Mouse (Mus musculus) left cerebral cortex, adult 2 months (tissue): ENCODE data around the gene Rnf167. TPM values are rescaled to one million over a fixed set of nuclear protein-coding genes. Genes with fewer than 3 reads are reported as not detected.

Experiments used
- DNase-seq, 2 experiments: peaks; one replicate each; pipeline ENCODE4 v3.0.0; 2021 to 2022; ENCODE audit warnings: low spot score in 2 of 2, mixed read lengths in 1 of 2; ENCODE audit errors: extremely low spot score in 1 of 2
- H3K27ac ChIP-seq: fragments of 200-600 bp; 2 replicates; pipeline ENCODE4 v1.8.1; 2022
- H3K4me3 ChIP-seq: fragments of 200-600 bp; 2 replicates; pipeline ENCODE4 v1.8.1; 2022
- CTCF ChIP-seq: fragments of 200-600 bp; IDR thresholded peaks from 2 replicates; pipeline ENCODE4 v1.8.1; 2022; ENCODE audit warnings: antibody characterized with exemption, mild to moderate bottlenecking, moderate library complexity
- intact Hi-C: fragments of 180-260 bp; cut with DNase I; formaldehyde crosslinking; loops from one replicate; pipeline ENCODE4 v1.15.1; 2025
- long read RNA-seq, 2 experiments: library from polyadenylated mRNA; stranded (forward); transcript quantifications; one replicate each; pipeline ENCODE4 v2.0.0; 2021; ENCODE audit warnings: borderline mapping rate in 2 of 2
- total RNA-seq, 2 experiments: library from RNA; stranded (reverse); gene quantifications; 2 replicates each; pipeline ENCODE4 v1.2.3; 2021

Gene Rnf167
- 10 to 100 TPM; 81.7 to 86.9 TPM for total RNA-seq
- long read RNA-seq, experiment 1, transcript Rnf167-201 (9 exons, 1,833 nt): major isoform, 52 of 75 reads
- long read RNA-seq, experiment 1, partial matches to known transcripts: 5 of 75 reads
- long read RNA-seq, experiment 1, other reads (novel, unspliced or antisense): 18 of 75 reads
- long read RNA-seq, experiment 2, transcript Rnf167-201 (9 exons, 1,833 nt): major isoform, 24 of 45 reads
- long read RNA-seq, experiment 2, partial matches to known transcripts: 4 of 45 reads
- long read RNA-seq, experiment 2, other reads (novel, unspliced or antisense): 16 of 45 reads

GRCm38 (mm10) chr11:70646691-70647650 lies at the start of gene Rnf167, which contains the start of gene Slc25a11:
Gene Rnf167 (plus strand): TSS chr11:70647235.
Gene Slc25a11 (minus strand): TSS chr11:70647479.
- no peak for TF ChIP-seq CTCF
- peak within 1 kb of the TSS; percentile 91 for H3K4me3 ChIP-seq
- DNase-seq: peak; percentile 93 to 96
- intact Hi-C loops: loop anchor here (1.0 to 2.0 kb wide), 3 partner anchors 22 to 195 kb away; partner anchors contain the start of genes Inca1, Kif1c and Spag7
- H3K27ac ChIP-seq: peak within 1 kb of the TSS; percentile 94

- no peak for DNase-seq
- Histone ChIP-seq H3K4me3 (no peak overlapping the region), H3K27ac (peak overlapping the region; percentile 77; the same call in 1 of the 2 replicates)
- TF ChIP-seq CTCF: no peak
- intact Hi-C loops: no loop called here
These were observed 49.7 kb upstream of the Rnf167 start for GRCm38 (mm10) chr11:70597301-70597700.

DNA sequence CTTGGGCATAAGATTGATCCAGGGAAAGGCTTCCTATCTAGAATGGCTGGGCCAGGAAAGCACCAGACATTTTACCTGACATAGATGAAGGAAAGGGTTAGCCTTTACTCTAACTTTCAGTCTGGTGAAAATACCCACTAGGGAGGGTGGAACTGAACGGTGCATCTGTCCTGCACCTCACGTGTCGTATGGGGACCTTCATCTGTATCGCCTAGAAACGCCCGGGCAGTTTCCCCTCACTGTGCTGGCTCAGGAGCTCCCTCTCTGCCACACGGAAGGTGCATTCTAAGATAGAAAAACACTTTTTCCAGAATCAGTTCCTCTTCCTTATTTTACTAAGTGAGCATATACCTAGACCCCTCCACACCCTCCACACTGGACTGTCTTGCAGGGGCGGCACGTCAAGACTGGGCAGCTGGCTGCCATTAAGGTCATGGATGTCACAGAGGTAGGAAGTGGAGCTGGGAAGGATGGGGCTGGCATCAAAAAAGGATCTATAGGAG lies 48.5 kb upstream of the Rnf167 start:
- DNase-seq: no peak
- no peak for TF ChIP-seq CTCF
- Histone ChIP-seq H3K27ac (0 out of 2 replicates have a peak overlapping the region, but pooled peaks have one; percentile 2), H3K4me3 (no peak overlapping the region)
- intact Hi-C loops: no loop called here

- TF ChIP-seq CTCF: peak; percentile 84
- peak; percentile 61 to 69 for DNase-seq
- intact Hi-C loops: loop anchor here (2.0 kb wide), 2 partner anchors 64 to 88 kb away; partner anchors contain the start of gene Pld2
- no peak overlapping the region for H3K27ac ChIP-seq
- no peak overlapping the region for H3K4me3 ChIP-seq
These were observed 41.9 kb upstream of the Rnf167 start for GRCm38 (mm10) chr11:70605024-70605566.

- no peak for TF ChIP-seq CTCF
- no peak overlapping the region for H3K4me3 ChIP-seq
- intact Hi-C loops: no loop called here
- DNase-seq: no peak
- H3K27ac ChIP-seq: no peak overlapping the region
These were observed 40.3 kb upstream of the Rnf167 start for GRCm38 (mm10) chr11:70606717-70607116.

- TF ChIP-seq CTCF: no peak
- intact Hi-C loops: no loop called here
- Histone ChIP-seq H3K4me3 (no peak overlapping the region), H3K27ac (no peak overlapping the region)
- DNase-seq: no peak
These were observed 39.4 kb upstream of the Rnf167 start for GRCm38 (mm10) chr11:70607611-70608010.

GRCm38 (mm10) chr11:70608381-70609066 lies 38.5 kb upstream of the Rnf167 start:
- Histone ChIP-seq H3K27ac (no peak overlapping the region), H3K4me3 (no peak overlapping the region)
- DNase-seq: no peak
- TF ChIP-seq CTCF: peak; percentile 42
- intact Hi-C loops: no loop called here

- no peak overlapping the region for H3K4me3 ChIP-seq
- TF ChIP-seq CTCF: peak; percentile 23
- no peak for DNase-seq
- H3K27ac ChIP-seq: no peak overlapping the region
- intact Hi-C loops: no loop called here
These were observed 36.3 kb upstream of the Rnf167 start for GRCm38 (mm10) chr11:70610752-70611151.

DNA sequence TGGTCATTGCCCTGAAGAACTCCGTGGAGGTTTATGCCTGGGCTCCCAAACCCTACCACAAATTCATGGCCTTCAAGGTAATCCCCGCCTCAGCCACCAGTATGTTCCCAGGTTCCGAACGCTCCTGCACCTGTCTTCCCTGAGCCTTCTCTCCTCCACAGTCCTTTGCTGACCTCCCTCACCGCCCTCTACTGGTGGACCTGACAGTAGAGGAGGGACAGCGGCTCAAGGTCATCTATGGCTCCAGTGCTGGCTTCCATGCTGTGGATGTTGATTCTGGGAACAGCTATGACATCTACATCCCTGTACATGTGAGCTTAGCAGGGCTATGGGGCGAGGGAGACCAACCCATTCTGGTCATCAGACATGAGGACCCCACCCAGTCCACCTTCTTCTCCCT lies 34.5 kb upstream of the Rnf167 start:
- intact Hi-C loops: no loop called here
- DNase-seq: no peak
- Histone ChIP-seq H3K27ac (no peak overlapping the region), H3K4me3 (no peak overlapping the region)
- TF ChIP-seq CTCF: peak; percentile 8; the same call in 1 of the 2 replicates

DNA sequence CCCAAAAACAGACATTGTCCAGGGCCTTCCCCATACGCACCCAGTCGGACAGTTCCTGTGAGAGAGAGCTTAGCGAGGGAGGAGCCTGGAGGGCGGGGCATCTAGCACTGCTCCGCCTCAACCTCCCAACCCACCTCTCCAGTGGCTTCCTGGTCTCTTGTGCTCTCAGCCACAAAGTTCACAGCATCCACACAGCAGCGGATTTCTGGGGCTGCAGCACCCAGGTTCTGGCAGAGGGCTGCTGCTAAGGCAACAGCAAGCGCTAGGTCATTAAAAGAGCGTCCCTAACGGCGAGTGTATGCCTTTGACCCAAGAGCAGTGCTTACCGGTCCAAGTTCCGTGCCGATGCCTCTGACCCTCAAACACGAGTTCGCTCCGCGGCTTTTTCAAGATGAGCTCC lies 32.0 kb upstream of the Rnf167 start:
- intact Hi-C loops: no loop called here
- Histone ChIP-seq H3K27ac (no peak overlapping the region), H3K4me3 (0 out of 2 replicates have a peak overlapping the region, but pooled peaks have one; percentile 1)
- DNase-seq: no peak
- no peak; the same call in 1 of the 2 replicates for TF ChIP-seq CTCF
